Mouse (Mus musculus) gastrocnemius, adult 18-20 months (tissue): Measurements from ENCODE around the gene Ntn3. TPM values are rescaled to one million over a fixed set of nuclear protein-coding genes. Genes with fewer than 3 reads are reported as not detected.
A peak's percentile ranks its signal among the peaks of the same experiment; 100 is the strongest.

Source experiments
- DNase-seq: peaks from one replicate; pipeline ENCODE4 v3.0.0; 2021; ENCODE audit warnings: low spot score
- total RNA-seq, 2 experiments: library from RNA; stranded (reverse); gene quantifications; 2 replicates each; pipeline ENCODE4 v1.2.3; 2021

The Ntn3 gene
- total RNA-seq, 2 experiments from 2014 or later, result 0.21 to 0.31 TPM

DNA sequence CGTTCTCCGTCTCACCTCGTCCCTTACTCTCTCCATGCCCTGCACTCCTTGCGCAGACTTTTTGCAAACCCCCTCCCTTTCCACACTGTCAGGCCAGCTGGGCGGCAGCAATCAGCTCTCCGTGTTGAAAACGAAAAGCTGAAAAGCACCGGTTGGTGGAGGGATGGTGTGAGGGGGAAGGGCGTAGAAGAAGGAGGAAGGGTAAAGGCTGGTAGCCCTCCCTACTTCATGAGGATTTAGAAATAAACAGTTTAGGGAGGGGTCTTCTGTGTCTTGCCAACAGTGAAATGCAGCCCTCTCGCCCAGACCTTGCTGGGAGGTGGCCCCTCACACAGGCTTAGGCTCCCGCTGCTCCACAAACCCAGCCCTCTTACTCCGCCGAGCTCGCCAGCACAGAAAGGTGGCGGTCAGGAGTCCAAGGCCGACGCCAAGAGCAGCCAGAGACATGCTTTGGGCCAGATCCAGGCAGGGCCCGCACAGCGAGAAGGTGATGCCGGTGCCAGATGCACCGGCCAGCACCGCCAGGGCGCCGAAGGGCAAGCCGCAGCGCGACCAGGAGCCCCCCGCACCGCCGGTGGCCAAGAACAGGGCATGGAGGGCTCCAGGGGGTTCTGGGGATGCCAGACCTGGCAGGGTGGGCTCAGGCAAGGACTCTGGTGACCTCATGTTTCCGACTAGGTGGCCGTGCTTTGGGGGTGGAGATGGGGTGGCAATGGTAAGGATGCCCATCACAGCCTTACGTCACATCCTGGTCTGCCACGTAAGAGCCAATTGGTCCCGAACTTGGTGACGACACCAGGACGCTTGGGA is 2.5 kb upstream of the Ntn3 start:
- peak; percentile 24 for DNase-seq

DNA sequence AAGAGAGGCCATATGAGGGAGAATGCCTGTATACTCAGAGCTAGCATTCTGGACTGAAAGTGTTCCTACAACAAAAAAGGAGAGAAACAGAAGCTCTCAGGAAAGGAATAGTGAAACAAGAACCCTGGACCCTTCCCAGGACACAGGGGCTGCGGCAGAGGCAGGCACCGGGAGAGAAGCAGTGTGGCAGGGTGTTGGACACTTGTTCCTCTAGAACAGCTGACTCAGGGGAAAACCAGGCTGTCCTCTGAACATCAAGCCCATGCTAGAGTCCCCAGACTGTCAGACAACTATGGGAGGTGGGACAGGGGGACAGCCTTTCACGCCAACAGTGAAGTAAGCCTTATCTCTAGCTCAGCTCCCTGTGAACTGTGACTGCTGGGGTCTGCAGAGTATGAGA is 1.3 kb upstream of the Ntn3 start:
- no peak for DNase-seq

DNA sequence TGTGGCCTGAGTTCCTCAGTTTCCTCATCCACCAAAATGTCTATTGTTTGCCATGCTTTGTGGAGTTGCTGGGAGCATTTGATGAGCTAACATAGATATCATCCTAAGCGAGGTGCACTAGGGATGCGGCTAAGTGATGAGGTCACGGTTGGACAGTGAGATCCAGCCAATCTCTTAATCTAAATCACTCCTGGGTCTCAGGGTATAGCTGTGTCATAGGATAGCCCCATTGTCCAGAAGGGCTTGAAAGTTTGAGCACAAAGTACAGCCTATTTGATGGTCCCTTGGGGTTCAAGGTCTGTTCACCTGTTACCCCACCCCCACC is 547 bp upstream of the Ntn3 start:
- DNase-seq, result no peak

DNA sequence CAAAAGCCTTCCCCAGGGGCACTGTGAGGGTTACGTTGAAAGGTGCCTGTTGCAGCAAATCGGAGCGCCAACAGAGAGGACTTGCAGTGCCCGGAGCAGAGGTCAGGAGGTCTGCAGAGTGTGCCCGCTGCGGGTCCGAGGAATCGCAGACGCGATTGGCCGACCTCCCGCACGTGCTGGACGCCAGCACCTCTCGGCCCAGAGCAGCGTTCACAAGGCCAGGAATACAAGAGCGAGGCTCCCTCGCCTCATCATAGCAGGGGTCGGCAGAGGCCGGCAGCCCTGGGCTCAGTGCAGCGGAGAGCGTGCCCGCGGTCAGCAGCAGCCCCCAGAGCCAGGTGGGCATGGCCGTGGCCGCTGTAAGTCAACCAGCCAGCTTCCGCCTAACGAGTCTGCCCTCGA is 689 bp downstream of the Ntn3 start:
- no peak for DNase-seq

DNA sequence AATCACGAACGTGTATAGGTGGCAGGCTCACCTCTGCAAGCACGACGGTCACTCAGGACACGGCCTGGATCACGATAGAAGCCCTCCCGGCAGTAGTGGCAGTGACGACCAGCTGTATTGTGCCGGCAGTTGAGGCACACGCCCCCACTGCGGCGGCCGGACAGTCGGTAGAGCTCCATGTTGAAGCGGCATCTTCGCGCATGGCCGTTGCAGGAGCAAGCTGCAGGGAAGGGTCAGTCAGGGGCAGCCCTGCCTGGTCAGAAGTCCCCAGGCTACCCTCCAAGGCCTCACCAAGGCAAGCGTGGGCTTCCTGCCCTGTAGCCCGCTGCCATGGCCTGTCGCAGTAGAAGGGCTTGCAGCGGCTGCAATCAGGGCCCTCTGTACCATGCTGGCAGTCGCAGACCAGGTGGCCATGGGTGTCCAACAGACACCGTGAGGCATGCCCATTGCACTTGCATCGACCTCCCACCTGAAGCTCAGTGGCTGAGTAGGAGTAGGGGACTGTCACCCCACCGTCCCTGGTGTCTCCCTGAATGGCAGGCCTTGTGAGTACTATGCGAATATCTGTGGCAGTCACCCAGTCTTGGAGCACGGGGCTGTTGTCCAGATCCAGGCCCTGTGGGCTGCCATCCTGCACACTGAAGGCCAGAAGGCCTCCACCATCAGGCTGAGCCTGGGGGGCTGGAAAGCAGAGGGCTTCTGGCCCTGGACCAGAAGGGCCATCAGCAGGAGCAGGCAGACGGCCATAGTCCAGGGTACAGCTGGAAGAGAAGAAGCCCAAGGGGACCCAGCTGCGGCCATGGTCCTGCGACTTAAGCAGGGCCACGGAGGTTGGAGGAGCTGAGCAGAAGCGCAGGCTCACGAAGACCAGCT is 1.3 kb downstream of the Ntn3 start:
- DNase-seq, result no peak

DNA sequence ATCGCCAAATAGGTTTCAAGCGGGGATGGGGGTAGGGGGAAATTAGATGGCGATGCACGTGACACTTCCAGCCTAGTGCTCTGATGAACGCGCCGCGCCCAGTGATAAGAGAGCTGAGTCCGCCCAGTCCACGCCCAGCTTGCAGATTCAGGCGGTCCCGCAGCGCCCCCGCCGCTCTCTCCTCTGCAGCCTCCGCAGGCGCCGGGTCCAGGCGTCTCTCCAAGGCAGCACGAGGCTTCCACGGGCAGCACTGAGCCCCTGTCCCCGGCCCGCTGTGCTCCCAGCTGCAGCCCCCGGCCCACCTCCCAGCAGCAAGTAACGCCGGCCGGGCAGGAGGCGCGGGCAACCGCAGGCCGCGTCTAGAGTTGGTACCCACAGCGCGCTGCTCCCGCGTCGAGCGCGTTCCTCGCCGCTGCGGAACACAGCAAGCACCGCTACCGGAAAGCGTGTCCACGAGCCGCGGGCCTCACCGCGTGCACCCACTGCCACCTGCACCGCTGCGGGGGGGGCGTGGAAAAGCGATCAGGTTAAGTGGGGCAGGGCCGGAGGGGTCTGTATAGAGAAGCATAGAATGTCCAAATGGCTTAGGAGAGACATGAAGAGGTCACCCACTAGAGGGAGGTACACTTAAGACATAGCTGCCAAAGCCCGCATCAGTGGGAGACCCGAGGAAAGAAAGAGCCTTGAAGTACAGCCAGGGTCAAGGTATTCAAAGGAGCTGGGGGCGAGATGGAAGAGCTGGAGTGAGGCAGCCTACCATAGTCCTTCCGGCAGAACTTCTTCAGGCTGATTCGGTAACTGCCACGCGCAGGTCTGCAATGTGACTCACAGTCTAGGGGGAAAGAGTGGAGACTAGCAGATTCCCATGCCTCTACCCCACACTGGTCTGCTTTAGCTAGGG is 2.6 kb downstream of the Ntn3 start:
- DNase-seq, result peak; percentile 24

DNA sequence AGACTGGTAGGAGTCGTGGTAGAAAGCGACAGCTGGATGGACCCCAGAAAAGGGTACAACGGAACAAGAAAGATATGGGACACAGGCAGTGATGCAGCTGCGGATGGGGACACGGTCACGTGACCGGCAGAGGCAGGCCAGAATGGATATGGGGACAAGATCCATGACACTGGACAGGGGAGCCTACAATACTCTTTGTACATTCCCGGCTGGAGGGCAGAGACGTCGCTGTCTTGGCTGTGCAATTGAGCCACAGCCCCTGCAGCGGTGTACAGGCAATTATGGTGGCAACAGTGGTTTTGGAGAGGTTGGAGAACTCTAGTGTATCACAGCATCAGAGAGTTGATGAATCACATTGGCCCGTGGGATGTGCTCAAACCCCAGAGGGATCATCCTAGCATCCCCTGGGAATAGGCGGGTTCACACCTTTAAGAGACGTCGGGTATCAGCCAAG is 3.4 kb downstream of the Ntn3 start:
- DNase-seq, result peak; percentile 46

DNA sequence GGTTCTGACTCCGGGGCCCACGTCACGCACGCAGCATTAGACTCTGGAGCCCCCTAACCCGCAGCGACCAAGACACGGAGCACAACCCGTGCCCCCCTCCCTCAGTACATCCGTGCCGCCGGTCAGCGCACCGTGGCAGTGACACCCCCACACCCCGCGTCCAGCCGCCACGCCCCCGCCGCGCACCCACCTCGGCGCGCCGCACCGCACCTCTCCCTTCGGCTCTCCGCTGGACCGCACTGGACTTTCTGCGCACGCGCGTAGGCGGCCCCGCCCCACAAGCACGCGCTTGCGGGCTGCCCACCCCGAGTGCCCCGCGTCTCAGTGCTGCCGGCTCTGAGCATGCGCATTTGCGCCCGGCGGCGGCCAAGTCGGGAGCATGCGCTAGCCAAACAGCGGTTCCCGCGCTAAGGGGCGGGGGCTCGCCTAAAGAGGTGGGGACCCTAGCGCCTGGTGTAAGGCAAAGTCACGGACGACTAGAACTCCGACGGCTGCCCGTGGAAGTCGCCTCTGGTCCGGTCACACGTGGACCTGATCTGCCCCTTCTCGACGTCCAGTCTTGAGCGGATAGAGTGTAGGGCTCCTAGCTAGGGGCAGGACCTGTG is 3.9 kb downstream of the Ntn3 start, which contains the start of gene Tbc1d24:
Gene Tbc1d24 (minus strand): TSS at position 279 of the 605 bp plus-strand sequence.
- DNase-seq, result peak; percentile 90

DNA sequence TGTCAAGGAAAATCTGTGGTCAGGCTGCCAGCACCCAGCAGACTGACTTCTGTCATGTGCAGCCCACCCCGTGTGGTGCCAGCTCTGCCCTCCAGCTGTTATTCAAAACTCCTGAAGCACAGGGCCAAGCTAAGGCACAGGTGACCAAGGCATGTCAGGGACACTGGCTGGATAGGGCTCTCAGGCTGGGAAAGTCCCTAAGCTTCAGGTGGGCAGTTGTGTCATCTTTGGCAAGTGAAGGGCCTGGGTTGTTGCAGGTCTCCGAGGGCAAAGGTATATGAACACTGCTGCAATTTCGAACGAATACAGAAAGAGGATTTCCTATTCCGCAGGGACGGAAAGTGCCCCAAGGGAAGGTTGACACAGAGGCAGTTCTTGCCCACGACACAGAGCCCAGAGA is 4.5 kb downstream of the Ntn3 start:
- peak; percentile 23 for DNase-seq

DNA sequence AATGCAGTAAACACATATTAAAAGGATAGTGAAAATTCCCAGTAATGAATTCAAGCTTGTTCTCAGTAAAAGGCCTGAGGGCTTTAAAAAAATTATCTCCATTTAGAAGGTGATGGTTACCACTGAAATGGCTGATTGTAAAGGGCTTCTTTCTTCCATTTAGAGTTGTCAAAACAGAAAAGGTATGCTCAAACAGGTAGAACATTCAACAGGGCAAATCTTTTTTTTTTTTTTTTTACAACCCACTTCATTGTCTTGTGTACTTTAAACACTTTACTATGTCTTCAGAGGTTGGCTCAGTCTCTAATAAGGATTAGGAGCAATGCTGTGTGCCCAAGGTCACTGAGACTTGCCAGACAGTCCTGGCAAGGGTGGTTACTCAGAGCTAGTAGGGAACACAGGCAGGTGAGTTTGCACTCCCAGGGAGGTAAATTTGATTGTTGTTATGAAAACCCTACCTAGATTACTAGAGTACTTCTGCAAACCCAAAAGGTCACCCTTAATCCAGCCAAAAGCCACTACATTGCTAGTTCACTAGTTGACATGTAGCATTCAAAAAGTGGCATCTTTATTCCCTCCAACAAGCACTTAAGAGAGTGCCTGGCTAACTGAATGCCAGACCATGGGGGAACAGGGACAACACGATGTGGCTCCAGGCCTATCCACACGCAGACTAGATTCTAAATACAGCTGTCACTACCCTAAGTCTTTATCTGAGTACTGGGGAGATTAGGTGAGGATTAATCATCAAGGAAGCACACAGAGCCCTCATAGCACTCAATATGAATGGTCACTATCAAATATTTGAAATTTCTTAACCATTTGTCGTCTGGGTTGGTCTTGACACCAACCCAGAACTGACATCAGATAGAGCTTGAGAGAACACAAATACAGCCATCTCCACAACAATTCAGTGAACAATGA is 5.5 kb downstream of the Ntn3 start:
- DNase-seq, result no peak

DNA sequence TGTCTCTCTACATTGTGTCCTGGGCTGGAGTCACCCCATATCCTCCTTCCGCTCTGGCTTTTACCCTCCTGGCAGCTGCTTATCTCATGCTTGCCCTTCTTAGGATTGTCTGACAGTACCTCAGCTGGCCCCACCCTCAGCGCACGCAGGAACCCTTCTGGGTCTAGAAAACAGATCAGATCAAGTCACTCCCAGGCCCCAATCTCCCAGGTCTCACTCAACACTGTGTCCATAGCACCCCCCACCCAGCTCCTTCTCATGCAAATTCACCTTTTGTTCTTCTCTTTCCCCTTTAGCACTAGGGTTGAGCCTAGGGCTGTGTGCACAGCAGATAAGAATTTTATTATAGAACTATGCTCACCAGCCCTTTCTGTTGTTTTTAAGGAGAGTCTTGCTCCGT is 6.3 kb downstream of the Ntn3 start:
- DNase-seq, result no peak

DNA sequence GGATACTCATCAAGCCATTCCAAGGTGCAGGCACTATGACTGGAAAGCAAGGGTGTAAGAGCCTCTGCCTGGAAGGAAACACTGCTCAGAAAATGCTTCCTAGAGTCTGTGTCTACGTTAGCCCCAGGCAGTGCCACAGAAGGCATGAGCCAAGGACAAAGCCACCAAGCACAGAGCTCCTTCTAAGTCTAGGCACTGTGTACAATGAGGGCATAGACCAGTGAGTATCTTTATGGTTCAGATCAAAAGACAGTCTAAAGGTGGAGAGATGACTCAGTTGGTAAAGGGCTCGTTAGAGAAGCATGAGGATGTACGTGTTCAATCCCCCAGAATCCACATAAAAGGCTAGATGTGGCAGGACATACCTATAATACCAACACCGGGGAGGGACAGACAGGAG is 8.2 kb downstream of the Ntn3 start:
- DNase-seq, result no peak

DNA sequence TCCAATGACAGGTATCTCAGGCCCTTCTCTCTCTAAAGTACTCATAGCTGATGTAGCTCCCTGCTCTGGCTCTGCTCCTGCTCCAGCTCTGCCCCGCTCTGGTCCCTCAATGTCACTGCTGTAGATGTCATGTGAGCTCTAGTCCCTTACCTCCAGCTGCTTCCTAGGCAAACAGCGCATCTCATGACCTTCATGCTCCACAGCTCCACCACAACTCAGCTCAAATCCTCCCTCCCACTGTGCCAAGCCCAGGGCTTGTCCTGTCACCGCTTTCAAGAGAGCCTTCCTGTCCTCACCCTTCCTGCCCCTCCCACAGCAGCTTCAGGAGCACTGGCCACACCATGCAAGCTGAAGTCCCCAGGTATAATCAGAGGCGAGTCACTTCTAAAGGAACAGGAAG is 9.6 kb downstream of the Ntn3 start:
- DNase-seq, result no peak

DNA sequence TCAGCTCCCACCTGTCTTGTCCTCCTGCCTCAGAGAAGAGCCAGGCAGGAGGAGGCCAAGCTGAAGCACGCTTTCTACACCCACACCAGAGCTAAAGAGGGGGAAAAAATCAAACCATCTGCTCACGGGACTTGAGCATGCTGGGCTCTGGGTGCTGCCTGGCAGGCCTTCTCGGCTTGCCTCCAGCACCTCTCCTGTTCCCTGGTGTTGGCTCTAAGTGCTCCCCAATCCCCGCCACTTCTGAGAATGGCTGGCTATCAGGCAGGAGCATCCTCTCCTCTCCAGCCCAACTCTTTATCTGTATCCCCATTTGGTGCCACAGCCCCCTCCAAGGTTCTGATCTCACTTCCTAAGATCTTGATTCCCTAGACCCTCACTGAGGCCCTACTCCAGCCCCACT is 10.1 kb downstream of the Ntn3 start:
- DNase-seq, result no peak

DNA sequence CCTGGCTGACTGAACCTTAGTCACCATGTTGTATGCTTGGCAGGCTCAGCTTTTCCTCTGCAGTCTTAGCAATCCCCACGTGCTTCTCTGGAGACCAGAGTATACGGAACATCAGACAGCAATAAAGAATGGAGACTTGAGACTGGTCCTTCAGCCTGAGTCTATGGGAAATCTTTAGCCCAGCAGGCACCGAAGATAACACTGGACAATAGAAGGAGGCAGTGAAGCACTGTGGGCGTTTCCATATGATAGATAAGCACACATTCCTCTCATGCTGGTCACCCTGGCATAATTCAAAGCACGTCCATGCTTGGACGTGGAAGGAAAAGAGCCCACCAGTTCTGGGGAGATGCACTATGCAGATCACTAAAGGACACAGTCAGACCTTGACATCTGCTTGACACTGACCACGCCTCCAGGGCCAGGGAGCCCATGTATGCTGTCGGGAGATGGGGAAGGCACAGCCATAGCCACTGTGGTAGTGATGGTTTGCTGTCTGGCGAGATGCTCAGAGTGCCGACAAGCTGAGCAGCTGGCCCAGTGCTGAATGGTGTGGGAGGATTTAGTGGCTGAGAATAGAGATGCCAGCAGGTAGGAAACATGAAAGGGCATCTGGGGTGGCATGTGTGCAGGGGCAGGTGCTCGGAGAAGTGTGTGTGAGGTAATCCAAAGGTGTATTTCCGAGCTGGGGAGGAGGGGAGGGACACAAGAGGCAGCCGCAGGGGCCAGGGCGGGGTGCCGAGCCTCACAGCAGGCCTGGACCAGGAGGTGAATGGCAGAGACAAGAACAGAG is 12.1 kb downstream of the Ntn3 start:
- no peak for DNase-seq

DNA sequence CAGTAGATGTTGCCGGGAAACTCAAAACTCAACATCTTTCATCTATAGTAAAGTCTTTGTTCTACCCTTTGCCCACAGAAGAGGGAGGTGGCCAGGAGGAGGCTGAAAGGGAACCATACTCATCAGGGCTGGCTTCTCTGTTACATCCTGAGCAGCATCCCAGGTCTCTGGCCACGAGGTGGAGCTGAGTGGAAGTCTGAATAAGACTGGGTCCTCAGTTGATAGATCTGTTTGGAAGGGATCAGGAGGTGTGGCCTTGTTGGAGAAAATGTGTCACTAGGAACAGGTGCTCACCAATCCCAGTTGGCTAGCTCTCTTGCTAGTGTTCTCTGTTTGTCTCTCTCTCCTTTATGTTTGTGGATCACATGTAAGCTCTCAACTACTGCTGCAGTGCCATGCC is 14.0 kb downstream of the Ntn3 start:
- no peak for DNase-seq

DNA sequence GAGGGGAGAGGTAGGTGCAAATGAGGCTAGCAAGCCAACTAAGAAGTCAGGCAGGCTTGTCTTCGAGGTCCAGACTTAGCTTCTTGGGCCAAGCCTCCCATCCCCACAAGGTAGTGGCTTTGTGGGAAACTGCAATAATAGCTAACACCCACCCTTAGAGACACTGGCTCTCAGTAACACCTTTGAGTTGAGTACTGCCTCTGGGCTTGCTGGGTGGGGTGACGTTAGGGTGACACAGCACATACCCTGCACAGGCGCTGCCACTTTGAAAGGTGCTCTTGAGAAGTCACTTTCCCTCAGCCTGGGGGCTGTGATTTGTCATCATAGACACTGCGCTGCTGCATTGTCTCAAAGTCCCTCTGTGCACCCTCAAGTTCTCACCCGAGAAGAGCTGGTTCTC is 15.6 kb downstream of the Ntn3 start:
- DNase-seq, result no peak

DNA sequence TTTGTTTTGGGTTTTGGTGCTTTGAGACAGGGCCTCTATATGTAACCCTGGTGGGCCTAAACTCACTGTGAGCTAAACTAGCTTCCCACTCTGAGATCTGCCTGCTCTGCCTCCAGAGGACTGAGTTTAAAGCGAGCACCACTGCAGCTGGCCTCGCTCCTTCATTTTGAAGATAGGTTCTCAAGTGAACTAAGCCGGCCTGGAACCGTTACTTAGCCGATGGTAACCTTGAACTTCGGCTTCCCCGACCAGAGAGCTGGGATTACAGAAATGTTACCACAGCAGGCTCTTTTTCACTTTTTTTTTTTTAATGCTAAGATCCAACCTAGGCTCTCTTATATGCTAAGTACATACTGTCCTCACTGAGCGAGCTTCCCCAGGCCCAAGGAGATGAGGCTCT is 16.1 kb downstream of the Ntn3 start:
- no peak for DNase-seq

DNA sequence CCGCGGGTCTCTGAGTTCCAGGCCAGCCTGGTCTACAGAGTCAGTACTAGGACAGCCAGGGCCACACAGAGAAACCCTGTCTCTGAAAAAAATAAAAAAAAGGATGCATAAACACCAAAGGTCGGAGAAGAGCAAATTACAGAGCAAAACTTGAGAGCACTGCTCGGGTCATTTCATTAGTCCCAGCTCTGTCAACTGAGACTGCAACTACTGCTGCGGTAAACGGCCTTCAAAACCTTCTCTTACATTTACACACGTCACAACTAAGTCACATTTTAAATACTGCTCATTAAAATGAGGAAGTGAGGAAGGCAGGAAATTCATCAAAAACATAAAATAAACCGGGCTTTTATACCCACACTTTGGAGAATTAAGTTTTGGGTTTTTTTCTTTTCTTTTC is 16.5 kb downstream of the Ntn3 start:
- DNase-seq, result no peak
